Mouse (Mus musculus) heart, embryonic 11.5 days (tissue): ENCODE measurements around the gene Gria2. TPM values are rescaled to one million over a fixed set of nuclear protein-coding genes. Genes with fewer than 3 reads are reported as not detected.

ENCODE experiments used
- ATAC-seq: fragments of 200-750 bp; cut with Nextera tagmentation; replicated peaks from 2 replicates; pipeline ENCODE4 v1.8.0; 2017; ENCODE audit warnings: moderate library complexity; ENCODE audit not compliant: insufficient number of reproducible peaks, low FRiP score, low TSS enrichment
- H3K27ac ChIP-seq: fragments of 300-500 bp; sonication (generic); 2 replicates; pipeline ENCODE4 v1.5.1; 2014; ENCODE audit warnings: mild to moderate bottlenecking, low read depth, low read length
- H3K27me3 ChIP-seq: fragments of 300-500 bp; sonication (generic); 2 replicates; pipeline ENCODE4 v1.6.1; 2014; ENCODE audit warnings: mild to moderate bottlenecking, low read length, mixed read lengths; ENCODE audit not compliant: control insufficient read depth, insufficient read depth
- H3K36me3 ChIP-seq: fragments of 300-500 bp; sonication (generic); 2 replicates; pipeline ENCODE4 v1.6.1; 2014; ENCODE audit warnings: mild to moderate bottlenecking, low read length, moderate library complexity, mixed read lengths; ENCODE audit not compliant: control insufficient read depth, insufficient read depth
- H3K4me1 ChIP-seq: fragments of 300-500 bp; sonication (generic); 2 replicates; pipeline ENCODE4 v1.6.1; 2014; ENCODE audit warnings: low read length; ENCODE audit not compliant: control insufficient read depth, insufficient read depth
- H3K4me2 ChIP-seq: fragments of 300-500 bp; sonication (generic); 2 replicates; pipeline ENCODE4 v1.6.1; 2014; ENCODE audit warnings: mild to moderate bottlenecking, moderate library complexity
- H3K4me3 ChIP-seq: fragments of 300-500 bp; sonication (generic); 2 replicates; pipeline ENCODE4 v1.5.1; 2014; ENCODE audit warnings: low read depth, low read length
- H3K9ac ChIP-seq: fragments of 300-500 bp; sonication (generic); 2 replicates; pipeline ENCODE4 v1.6.1; 2014; ENCODE audit warnings: mild to moderate bottlenecking, low read depth, low read length, moderate library complexity
- H3K9me3 ChIP-seq: fragments of 300-500 bp; sonication (generic); replicated peaks from 2 replicates; pipeline ENCODE4 v1.6.1; 2016; ENCODE audit warnings: low read length; ENCODE audit not compliant: control insufficient read depth
- WGBS: fragments of 180-500 bp; shearing (Covaris S2); extraction: QIAGEN DNeasy Blood & Tissue Kit; methylation state at CpG from one replicate; pipeline ENCODE4 v1.1.7; 2014; ENCODE audit not compliant: insufficient replicate concordance; 5-methylcytosine and 5-hydroxymethylcytosine counted together
- polyA plus RNA-seq: library from polyadenylated mRNA; unstranded; fragments of >200 nt; fragmentation: Nextera tagmentation; extraction: Ambion mirVana; gene quantifications from 2 replicates; pipeline ENCODE4 v1.2.1, GENCODE M21; 2014

Gria2 gene
- 1.7 and 2.1 TPM in 2 replicates for polyA plus RNA-seq

GRCm38 (mm10) chr3:80802596-80803081 lies at the start of gene Gria2:
Gene Gria2 (minus strand): TSS chr3:80802835.
- H3K4me2 ChIP-seq, result peak within 1 kb of the TSS; percentile 78
- no peaks in the 10 kb centered on the region for H3K36me3 ChIP-seq
- H3K4me3 ChIP-seq, result peak within 1 kb of the TSS; percentile 42
- peak; percentile 81 for ATAC-seq
- no peaks in the 10 kb centered on the region for H3K9me3 ChIP-seq
- H3K27ac ChIP-seq, result no peak within 1 kb of the TSS
- H3K4me1 ChIP-seq, result no peaks in the 10 kb centered on the region
- H3K9ac ChIP-seq, result no peak within 1 kb of the TSS
- peaks cover 23% of the 10 kb centered on the region for H3K27me3 ChIP-seq
- WGBS, result 2% methylated on average over 32 of the region's 35 CpGs

- H3K4me2 ChIP-seq, result no peak overlapping the region
- 83% methylated on average over 10 of the region's 10 CpGs for WGBS
- H3K4me1 ChIP-seq, result no peaks in the 10 kb centered on the region
- no peak overlapping the region for H3K4me3 ChIP-seq
- no peak overlapping the region for H3K9ac ChIP-seq
- no peak overlapping the region for H3K27ac ChIP-seq
- H3K36me3 ChIP-seq, result no peaks in the 10 kb centered on the region
- no peaks in the 10 kb centered on the region for H3K27me3 ChIP-seq
- no peaks in the 10 kb centered on the region for H3K9me3 ChIP-seq
- ATAC-seq, result no peak
Measured at GRCm38 (mm10) chr3:80850947-80851346, 48.3 kb upstream of the Gria2 start.

DNA sequence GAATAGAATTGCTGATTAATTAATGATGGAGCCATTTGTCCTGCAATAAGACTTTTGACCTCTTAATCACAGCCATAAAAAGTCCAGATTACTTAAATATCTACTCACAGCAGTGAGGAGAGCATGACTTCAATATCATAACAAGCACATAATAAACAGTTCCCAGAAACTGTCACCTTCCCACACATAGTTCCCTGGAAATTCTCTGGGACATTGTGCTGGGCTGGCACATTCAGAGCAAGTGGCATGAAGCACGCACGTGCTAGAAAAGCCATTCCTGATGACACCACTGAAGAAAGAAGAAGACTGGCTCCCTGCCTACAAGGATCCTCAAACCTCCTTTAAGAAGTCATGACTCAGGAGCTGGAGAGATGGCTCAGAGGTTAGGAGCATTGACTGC lies 43.0 kb upstream of the Gria2 start:
- H3K9ac ChIP-seq, result no peak overlapping the region
- H3K27ac ChIP-seq, result no peak overlapping the region
- H3K27me3 ChIP-seq, result no peaks in the 10 kb centered on the region
- ATAC-seq, result no peak
- no peaks in the 10 kb centered on the region for H3K4me1 ChIP-seq
- no peaks in the 10 kb centered on the region for H3K36me3 ChIP-seq
- no peak overlapping the region for H3K4me3 ChIP-seq
- WGBS, result 65% methylated on average over 2 of the region's 2 CpGs
- H3K4me2 ChIP-seq, result no peak overlapping the region
- H3K9me3 ChIP-seq, result no peaks in the 10 kb centered on the region

DNA sequence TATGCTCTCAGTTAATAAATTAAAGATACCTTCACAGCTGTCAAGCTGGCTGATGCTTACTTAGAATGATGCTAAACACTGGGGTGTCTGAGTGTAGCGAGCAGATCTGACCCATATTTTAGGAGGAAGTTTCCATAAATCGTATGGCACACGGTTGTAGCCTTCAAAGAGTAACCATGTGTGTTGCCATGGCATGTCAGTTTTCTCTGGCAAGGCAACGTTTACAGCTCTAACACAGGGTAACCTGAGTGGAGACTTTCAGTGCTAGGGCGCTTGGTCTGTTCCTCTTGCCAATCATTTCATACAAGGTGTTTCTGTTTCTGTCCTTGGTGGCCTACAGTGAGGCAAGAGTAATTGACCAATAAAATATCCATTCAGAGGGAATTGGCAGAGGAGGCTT lies 37.2 kb upstream of the Gria2 start:
- Histone ChIP-seq H3K4me2 (no peak overlapping the region), H3K36me3 (no peaks in the 10 kb centered on the region), H3K27ac (no peak overlapping the region), H3K9ac (no peak overlapping the region), H3K27me3 (no peaks in the 10 kb centered on the region), H3K4me1 (no peaks in the 10 kb centered on the region), H3K9me3 (no peaks in the 10 kb centered on the region), H3K4me3 (no peak overlapping the region)
- no peak for ATAC-seq
- 76% methylated on average over 5 of the region's 5 CpGs for WGBS

- 58% methylated on average over 3 of the region's 3 CpGs for WGBS
- no peak overlapping the region for H3K27ac ChIP-seq
- no peak for ATAC-seq
Measured at GRCm38 (mm10) chr3:80837583-80837982, 34.9 kb upstream of the Gria2 start.

GRCm38 (mm10) chr3:80823975-80824374 lies 21.3 kb upstream of the Gria2 start:
- no peak overlapping the region for H3K9ac ChIP-seq
- no peak for ATAC-seq
- 84% methylated on average over 1 of the region's 1 CpGs for WGBS
- H3K27me3 ChIP-seq, result no peaks in the 10 kb centered on the region
- no peak overlapping the region for H3K27ac ChIP-seq
- no peaks in the 10 kb centered on the region for H3K36me3 ChIP-seq
- no peaks in the 10 kb centered on the region for H3K9me3 ChIP-seq
- H3K4me2 ChIP-seq, result no peak overlapping the region
- no peak overlapping the region for H3K4me3 ChIP-seq
- no peaks in the 10 kb centered on the region for H3K4me1 ChIP-seq

More at GRCm38 (mm10) chr3:80837583-80837982, 34.9 kb upstream of the Gria2 start:
- H3K36me3 ChIP-seq, result no peaks in the 10 kb centered on the region
- H3K9me3 ChIP-seq, result no peaks in the 10 kb centered on the region
- no peak overlapping the region for H3K4me2 ChIP-seq
- H3K4me3 ChIP-seq, result no peak overlapping the region
- no peaks in the 10 kb centered on the region for H3K4me1 ChIP-seq
- no peak overlapping the region for H3K9ac ChIP-seq
- no peaks in the 10 kb centered on the region for H3K27me3 ChIP-seq

DNA sequence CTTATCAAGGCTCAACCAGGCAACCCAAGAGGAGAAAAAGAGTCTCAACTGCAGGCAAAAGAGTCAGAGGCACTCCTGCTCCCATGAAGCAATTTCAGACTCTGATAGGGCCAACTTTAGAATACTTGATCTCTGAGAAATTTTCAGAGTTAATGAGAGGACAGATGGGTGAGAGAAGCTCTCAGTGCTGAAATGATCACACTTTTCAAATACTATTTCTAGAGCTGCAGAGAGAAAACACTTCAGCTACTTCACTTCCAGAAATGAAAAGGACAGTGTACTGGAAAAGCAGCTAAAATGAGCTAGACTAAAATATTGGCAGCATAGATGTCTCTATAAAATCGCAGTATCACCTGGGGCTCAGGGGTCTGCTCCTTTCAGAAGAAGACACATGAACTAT lies 16.0 kb upstream of the Gria2 start:
- Histone ChIP-seq H3K4me2 (no peak overlapping the region), H3K9ac (no peak overlapping the region), H3K4me1 (no peaks in the 10 kb centered on the region), H3K4me3 (no peak overlapping the region), H3K9me3 (no peaks in the 10 kb centered on the region), H3K27ac (no peak overlapping the region), H3K27me3 (no peaks in the 10 kb centered on the region), H3K36me3 (no peaks in the 10 kb centered on the region)
- 97% methylated on average over 1 of the region's 1 CpGs for WGBS
- ATAC-seq, result no peak

GRCm38 (mm10) chr3:80813734-80814133 lies 11.1 kb upstream of the Gria2 start:
- Histone ChIP-seq H3K9me3 (no peaks in the 10 kb centered on the region), H3K4me3 (no peak overlapping the region), H3K4me1 (no peaks in the 10 kb centered on the region), H3K4me2 (no peak overlapping the region), H3K36me3 (no peaks in the 10 kb centered on the region), H3K27me3 (no peaks in the 10 kb centered on the region), H3K9ac (no peak overlapping the region), H3K27ac (no peak overlapping the region)
- ATAC-seq, result no peak

GRCm38 (mm10) chr3:80812237-80812636 lies 9.6 kb upstream of the Gria2 start:
- H3K9me3 ChIP-seq, result no peaks in the 10 kb centered on the region
- WGBS, result 65% methylated on average over 3 of the region's 3 CpGs
- H3K36me3 ChIP-seq, result no peaks in the 10 kb centered on the region
- no peak overlapping the region for H3K27ac ChIP-seq
- no peak for ATAC-seq
- H3K27me3 ChIP-seq, result no peaks in the 10 kb centered on the region
- H3K4me2 ChIP-seq, result no peak overlapping the region
- H3K9ac ChIP-seq, result no peak overlapping the region
- H3K4me3 ChIP-seq, result no peak overlapping the region
- H3K4me1 ChIP-seq, result no peaks in the 10 kb centered on the region
